Mouse (Mus musculus) liver, adult 2 months (tissue): ENCODE measurements around the gene Lin7c.

Experiments used
- CTCF ChIP-seq: fragments of 200-500 bp; IDR thresholded peaks from 2 replicates; pipeline ENCODE4 v1.5.1; 2011; ENCODE audit warnings: low read depth, low read length, control low read depth
- POLR2A ChIP-seq: fragments of 200-500 bp; IDR thresholded peaks from 2 replicates; pipeline ENCODE4 v1.6.1; 2011; ENCODE audit warnings: low read length, control low read depth; ENCODE audit not compliant: insufficient read depth; ENCODE audit errors: extremely low read depth

GRCm38 (mm10) chr2:109848715-109849114 lies 41.9 kb upstream of the Lin7c start:
- TF ChIP-seq CTCF (no peak), POLR2A (no peak)
